Mouse (Mus musculus): ENCODE measurements around the gene 1700123K08Rik. TPM values are rescaled to one million over a fixed set of nuclear protein-coding genes. Genes with fewer than 3 reads are reported as not detected.
"Not testable (repeated sequence)": the region's sequence is repeated elsewhere in the genome, so short reads cannot be mapped to it uniquely, and the experiment has no call there.

The 1700123K08Rik gene
- polyA plus RNA-seq (2012; rRNA removed) (not detected in 2 replicates), polyA plus RNA-seq (2014; fragmentation: Nextera tagmentation; extraction: Ambion mirVana) (not detected in 2 replicates)

GRCm38 (mm10) chr5:138564612-138565011, at the start of gene 1700123K08Rik:
Gene 1700123K08Rik, minus strand, starts transcription at chr5:138564712.
- H3K4me3 ChIP-seq (replicated peaks; ENCODE audit: low read length); H3K27me3 ChIP-seq (ENCODE audit: control insufficient read depth, insufficient read depth, low read length); DNase-seq (ENCODE audit: low spot score); ATAC-seq (ENCODE audit: low FRiP score, low read depth); H3K27ac ChIP-seq (replicated peaks; ENCODE audit: low read depth, low read length); H3K36me3 ChIP-seq (ENCODE audit: control insufficient read depth, insufficient read depth, low read length); H3K9me3 ChIP-seq (ENCODE audit: control insufficient read depth, low read length); H3K4me2 ChIP-seq (replicated peaks; ENCODE audit: low read depth, low read length, severe bottlenecking); H3K9ac ChIP-seq (ENCODE audit: low read depth, low read length, severe bottlenecking); H3K4me1 ChIP-seq (ENCODE audit: control insufficient read depth, insufficient read depth, low read length): not testable (repeated sequence)
- 86% methylated on average over 2 of the region's 2 CpGs for WGBS

DNA sequence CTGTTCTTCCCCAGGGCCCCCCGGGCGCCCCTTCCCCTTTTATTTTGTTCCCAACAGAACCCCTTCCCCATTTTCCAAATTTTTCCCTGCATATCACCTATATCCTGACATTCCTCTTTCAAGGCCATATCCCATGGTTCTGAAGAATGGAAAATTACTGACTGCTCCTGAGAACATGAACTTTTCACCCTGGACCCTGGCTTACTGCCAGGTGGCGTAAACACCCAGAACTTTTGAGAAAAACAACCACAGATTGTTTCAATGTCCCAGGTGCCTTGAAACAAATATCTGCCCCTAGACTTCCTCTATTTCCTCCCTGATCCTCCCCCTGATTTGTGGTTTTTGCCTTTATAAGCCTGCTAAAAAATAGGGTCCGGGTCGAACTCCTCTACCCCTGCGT, 22.9 kb upstream of the 1700123K08Rik start:
- Histone ChIP-seq H3K4me3 (replicated peaks; ENCODE audit: low read length) (no peak overlapping the region), H3K9ac (ENCODE audit: low read depth, low read length, severe bottlenecking) (no peak overlapping the region), H3K36me3 (ENCODE audit: control insufficient read depth, insufficient read depth, low read length) (no peaks in the 10 kb centered on the region), H3K9me3 (ENCODE audit: control insufficient read depth, low read length) (peaks cover 13% of the 10 kb centered on the region; the same call in 1 of the 2 replicates), H3K27me3 (ENCODE audit: control insufficient read depth, insufficient read depth, low read length) (no peaks in the 10 kb centered on the region), H3K4me1 (ENCODE audit: control insufficient read depth, insufficient read depth, low read length) (no peaks in the 10 kb centered on the region), H3K4me2 (replicated peaks; ENCODE audit: low read depth, low read length, severe bottlenecking) (no peak overlapping the region), H3K27ac (replicated peaks; ENCODE audit: low read depth, low read length) (no peak overlapping the region)
- no peak for ATAC-seq (ENCODE audit: low FRiP score, low read depth)
- 84% methylated on average over 6 of the region's 6 CpGs for WGBS
- no peak for DNase-seq (ENCODE audit: low spot score)
- no peak for TF ChIP-seq POLR2A (IDR thresholded peaks at IDR 0.05; ENCODE audit: borderline replicate concordance, extremely low read depth, insufficient read depth, insufficient read length)

- ATAC-seq (ENCODE audit: low FRiP score, low read depth) = no peak
- no peak overlapping the region for H3K4me3 ChIP-seq (replicated peaks; ENCODE audit: low read length)
- DNase-seq (ENCODE audit: low spot score) = peak; percentile 26
- H3K4me1 ChIP-seq (ENCODE audit: control insufficient read depth, insufficient read depth, low read length) = no peaks in the 10 kb centered on the region
- no peak overlapping the region for H3K4me2 ChIP-seq (replicated peaks; ENCODE audit: low read depth, low read length, severe bottlenecking)
- H3K27me3 ChIP-seq (ENCODE audit: control insufficient read depth, insufficient read depth, low read length) = no peaks in the 10 kb centered on the region
- WGBS = 54% methylated on average over 4 of the region's 4 CpGs
- no peak overlapping the region for H3K9ac ChIP-seq (ENCODE audit: low read depth, low read length, severe bottlenecking)
- H3K9me3 ChIP-seq (ENCODE audit: control insufficient read depth, low read length) = no peaks in the 10 kb centered on the region
- H3K27ac ChIP-seq (replicated peaks; ENCODE audit: low read depth, low read length) = no peak overlapping the region
- no peaks in the 10 kb centered on the region for H3K36me3 ChIP-seq (ENCODE audit: control insufficient read depth, insufficient read depth, low read length)
- TF ChIP-seq POLR2A (IDR thresholded peaks at IDR 0.05; ENCODE audit: borderline replicate concordance, extremely low read depth, insufficient read depth, insufficient read length) = no peak
These were observed 7.1 kb upstream of the 1700123K08Rik start for GRCm38 (mm10) chr5:138571623-138572022.

- Histone ChIP-seq H3K27ac (replicated peaks; ENCODE audit: low read depth, low read length) (no peak overlapping the region), H3K9ac (ENCODE audit: low read depth, low read length, severe bottlenecking) (no peak overlapping the region), H3K4me1 (ENCODE audit: control insufficient read depth, insufficient read depth, low read length) (no peaks in the 10 kb centered on the region), H3K4me2 (replicated peaks; ENCODE audit: low read depth, low read length, severe bottlenecking) (no peak overlapping the region), H3K9me3 (ENCODE audit: control insufficient read depth, low read length) (no peaks in the 10 kb centered on the region), H3K4me3 (replicated peaks; ENCODE audit: low read length) (no peak overlapping the region), H3K27me3 (ENCODE audit: control insufficient read depth, insufficient read depth, low read length) (no peaks in the 10 kb centered on the region), H3K36me3 (ENCODE audit: control insufficient read depth, insufficient read depth, low read length) (no peaks in the 10 kb centered on the region)
- no peak for TF ChIP-seq POLR2A (IDR thresholded peaks at IDR 0.05; ENCODE audit: borderline replicate concordance, extremely low read depth, insufficient read depth, insufficient read length)
- DNase-seq (ENCODE audit: low spot score) = peak; percentile 25
- 53% methylated on average over 1 of the region's 1 CpGs for WGBS
- no peak for ATAC-seq (ENCODE audit: low FRiP score, low read depth)
These were observed 11.8 kb downstream of the 1700123K08Rik start for GRCm38 (mm10) chr5:138552718-138553117.

DNA sequence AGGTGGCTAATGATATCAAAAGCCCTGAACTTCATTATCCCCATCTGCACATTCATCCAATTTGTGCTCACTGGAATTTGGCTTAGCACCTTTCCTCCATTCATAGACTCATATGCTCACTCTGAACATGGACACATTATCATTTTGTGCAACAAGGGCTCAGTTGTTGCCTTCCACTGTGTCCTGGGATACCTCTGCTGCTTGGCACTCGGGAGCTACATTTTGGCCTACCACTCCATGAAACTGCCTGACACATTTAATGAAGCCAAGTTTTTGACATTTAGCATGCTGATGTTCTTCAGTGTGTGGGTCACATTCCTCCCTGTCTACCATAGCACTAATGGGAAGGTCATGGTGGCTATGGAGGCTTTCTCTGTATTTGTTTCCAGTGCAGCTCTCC, 32.0 kb downstream of the 1700123K08Rik start:
- H3K27me3 ChIP-seq (ENCODE audit: control insufficient read depth, insufficient read depth, low read length) = no peaks in the 10 kb centered on the region
- H3K9me3 ChIP-seq (ENCODE audit: control insufficient read depth, low read length) = no peaks in the 10 kb centered on the region
- TF ChIP-seq POLR2A (IDR thresholded peaks at IDR 0.05; ENCODE audit: borderline replicate concordance, extremely low read depth, insufficient read depth, insufficient read length) = no peak
- H3K4me1 ChIP-seq (ENCODE audit: control insufficient read depth, insufficient read depth, low read length) = no peaks in the 10 kb centered on the region
- no peak overlapping the region for H3K27ac ChIP-seq (replicated peaks; ENCODE audit: low read depth, low read length)
- no peak overlapping the region for H3K9ac ChIP-seq (ENCODE audit: low read depth, low read length, severe bottlenecking)
- ATAC-seq (ENCODE audit: low FRiP score, low read depth) (no peak), DNase-seq (ENCODE audit: low spot score) (no peak)
- H3K4me2 ChIP-seq (replicated peaks; ENCODE audit: low read depth, low read length, severe bottlenecking) = no peak overlapping the region
- 88% methylated on average over 1 of the region's 1 CpGs for WGBS
- H3K36me3 ChIP-seq (ENCODE audit: control insufficient read depth, insufficient read depth, low read length) = no peaks in the 10 kb centered on the region
- H3K4me3 ChIP-seq (replicated peaks; ENCODE audit: low read length) = no peak overlapping the region

Small RNA genes within 50 kb of the gene (microRNA-seq; reads per million reads assigned to microRNA genes)
- not detected for gene Gm24082

Other genes starting within 250 kb of the 1700123K08Rik start
- gene Pvrig, start 222.8 kb downstream of the 1700123K08Rik start, polyA plus RNA-seq (2012; rRNA removed) = 0.06 and 0.09 TPM in 2 replicates
- 0.18 TPM in 2 replicates for gene Pvrig, start 222.8 kb downstream of the 1700123K08Rik start, polyA plus RNA-seq (2014; fragmentation: Nextera tagmentation; extraction: Ambion mirVana)
- 17.4 and 21.4 TPM in 2 replicates for gene Zfp157, start 123.2 kb downstream of the 1700123K08Rik start, polyA plus RNA-seq (2012; rRNA removed)
- gene Zfp157, start 123.2 kb downstream of the 1700123K08Rik start, polyA plus RNA-seq (2014; fragmentation: Nextera tagmentation; extraction: Ambion mirVana) = 40.4 and 42.9 TPM in 2 replicates
- 26.1 and 34.1 TPM in 2 replicates for gene Zfp68, start 55.0 kb upstream of the 1700123K08Rik start, polyA plus RNA-seq (2012; rRNA removed)
- 80.2 and 88.9 TPM in 2 replicates for gene Zfp68, start 55.0 kb upstream of the 1700123K08Rik start, polyA plus RNA-seq (2014; fragmentation: Nextera tagmentation; extraction: Ambion mirVana)
- 9.2 and 11.7 TPM in 2 replicates for gene A430033K04Rik, start 58.1 kb upstream of the 1700123K08Rik start, polyA plus RNA-seq (2012; rRNA removed)
- 10.3 and 14.7 TPM in 2 replicates for gene A430033K04Rik, start 58.1 kb upstream of the 1700123K08Rik start, polyA plus RNA-seq (2014; fragmentation: Nextera tagmentation; extraction: Ambion mirVana)
- 10.6 and 12.3 TPM in 2 replicates for gene Fam20c, start 189.8 kb upstream of the 1700123K08Rik start, polyA plus RNA-seq (2012; rRNA removed)
- 8.5 and 10.9 TPM in 2 replicates for gene Fam20c, start 189.8 kb upstream of the 1700123K08Rik start, polyA plus RNA-seq (2014; fragmentation: Nextera tagmentation; extraction: Ambion mirVana)